Mouse (Mus musculus) limb, embryonic 11.5 days (tissue): ENCODE results near the gene Pan2. TPM values are rescaled to one million over a fixed set of nuclear protein-coding genes. Genes with fewer than 3 reads are reported as not detected.
"Not testable (repeated sequence)": the region's sequence is repeated elsewhere in the genome, so short reads cannot be mapped to it uniquely, and the experiment has no call there.

ENCODE experiments used
- ATAC-seq: fragments of 200-750 bp; cut with Nextera tagmentation; 2 replicates; pipeline ENCODE4 v1.8.0; 2017; ENCODE audit warnings: low read depth; ENCODE audit not compliant: insufficient number of reproducible peaks, low FRiP score, low TSS enrichment
- DNase-seq: peaks from one replicate; pipeline ENCODE4 v3.0.0-alpha.2; 2015; ENCODE audit warnings: low spot score
- H3K27ac ChIP-seq: fragments of 300-500 bp; sonication (generic); replicated peaks from 2 replicates; pipeline ENCODE4 v1.5.1; 2014; ENCODE audit warnings: low read depth, mild to moderate bottlenecking, low read length
- H3K27me3 ChIP-seq: fragments of 300-500 bp; sonication (generic); 2 replicates; pipeline ENCODE4 v1.6.1; 2014; ENCODE audit warnings: mild to moderate bottlenecking, low read length, mixed read lengths; ENCODE audit not compliant: control insufficient read depth, insufficient read depth
- H3K36me3 ChIP-seq: fragments of 300-500 bp; sonication (generic); 2 replicates; pipeline ENCODE4 v1.6.1; 2014; ENCODE audit warnings: mild to moderate bottlenecking, low read length, moderate library complexity, mixed read lengths; ENCODE audit not compliant: control insufficient read depth, insufficient read depth
- H3K4me1 ChIP-seq: fragments of 300-500 bp; sonication (generic); 2 replicates; pipeline ENCODE4 v1.6.1; 2014; ENCODE audit warnings: low read length, mixed read lengths; ENCODE audit not compliant: control insufficient read depth, insufficient read depth
- H3K4me2 ChIP-seq: fragments of 300-500 bp; sonication (generic); 2 replicates; pipeline ENCODE4 v1.6.1; 2014; ENCODE audit warnings: low read depth, mild to moderate bottlenecking, moderate library complexity; ENCODE audit not compliant: severe bottlenecking
- H3K4me3 ChIP-seq: fragments of 300-500 bp; sonication (generic); 2 replicates; pipeline ENCODE4 v1.5.1; 2014; ENCODE audit warnings: low read depth, low read length
- H3K9ac ChIP-seq: fragments of 300-500 bp; sonication (generic); 2 replicates; pipeline ENCODE4 v1.6.1; 2014; ENCODE audit warnings: mild to moderate bottlenecking, low read length
- H3K9me3 ChIP-seq: fragments of 300-500 bp; sonication (generic); 2 replicates; pipeline ENCODE4 v1.6.1; 2016; ENCODE audit warnings: low read length; ENCODE audit not compliant: control insufficient read depth
- WGBS: fragments of 180-500 bp; shearing (Covaris S2); extraction: QIAGEN DNeasy Blood & Tissue Kit; methylation state at CpG from one replicate; pipeline ENCODE4 v1.1.7; 2014; 5-methylcytosine and 5-hydroxymethylcytosine counted together
- polyA plus RNA-seq: library from polyadenylated mRNA; unstranded; fragments of >200 nt; fragmentation: Nextera tagmentation; extraction: Ambion mirVana; gene quantifications from 2 replicates; pipeline ENCODE4 v1.2.1, GENCODE M21; 2014

Gene Pan2
- 37.5 and 38.7 TPM in 2 replicates for polyA plus RNA-seq

DNA sequence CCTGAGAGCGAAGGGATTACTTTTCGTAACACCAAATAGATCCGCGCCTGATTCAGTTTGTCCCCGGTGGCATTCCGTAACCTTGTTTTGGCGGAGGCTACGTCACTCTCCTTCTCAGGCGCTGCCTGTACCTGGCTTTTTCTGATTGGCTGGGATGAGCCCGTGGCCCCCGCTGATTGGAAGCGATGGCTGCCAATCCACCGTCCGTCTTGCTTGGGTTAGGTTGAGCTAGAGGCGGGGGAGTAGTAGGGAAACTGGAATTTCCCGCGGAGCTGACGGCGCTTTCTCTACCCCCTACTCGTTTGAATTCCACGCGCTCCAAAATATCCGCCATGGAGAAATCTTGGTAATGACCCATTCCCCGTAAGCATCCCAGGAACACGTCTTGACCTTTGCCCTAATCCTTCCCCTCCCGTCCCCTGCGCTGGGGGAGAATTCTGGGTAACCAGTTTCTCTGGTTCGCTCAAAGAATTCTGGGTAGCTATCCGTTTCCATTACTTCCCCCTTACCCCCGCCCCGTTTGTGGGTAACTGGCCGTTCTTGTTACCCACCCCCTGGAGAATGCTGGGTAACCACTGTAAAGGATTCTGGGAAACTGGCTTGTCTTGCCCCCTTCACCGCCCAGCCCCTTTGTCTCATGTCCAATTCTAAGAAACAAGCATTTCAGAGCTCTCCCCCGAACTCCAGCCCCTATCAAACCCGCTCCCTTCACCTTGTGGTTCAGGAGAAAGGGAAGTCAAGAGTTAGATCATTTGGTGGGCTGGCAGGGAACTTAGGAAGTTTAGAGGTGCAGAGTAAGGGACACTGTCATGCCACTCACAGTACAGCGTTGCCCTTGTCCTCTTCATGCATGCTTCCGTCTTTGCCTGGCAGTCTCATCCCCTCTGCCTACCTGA lies at the start of gene Pan2:
Gene Pan2 (plus strand): TSS at position 210 of the 896 bp plus-strand sequence.
- Histone ChIP-seq H3K9ac (peak within 1 kb of the TSS; percentile 91), H3K4me3 (peak within 1 kb of the TSS; percentile 60), H3K36me3 (no peaks in the 10 kb centered on the region; the same call in 1 of the 2 replicates), H3K4me1 (peaks cover 3% of the 10 kb centered on the region), H3K9me3 (no peaks in the 10 kb centered on the region), H3K27me3 (no peaks in the 10 kb centered on the region), H3K27ac (peak within 1 kb of the TSS; percentile 89), H3K4me2 (peak within 1 kb of the TSS; percentile 85)
- ATAC-seq, result peak; percentile 99
- peak; percentile 100 for DNase-seq
- WGBS, result 3% methylated on average over 37 of the region's 37 CpGs

DNA sequence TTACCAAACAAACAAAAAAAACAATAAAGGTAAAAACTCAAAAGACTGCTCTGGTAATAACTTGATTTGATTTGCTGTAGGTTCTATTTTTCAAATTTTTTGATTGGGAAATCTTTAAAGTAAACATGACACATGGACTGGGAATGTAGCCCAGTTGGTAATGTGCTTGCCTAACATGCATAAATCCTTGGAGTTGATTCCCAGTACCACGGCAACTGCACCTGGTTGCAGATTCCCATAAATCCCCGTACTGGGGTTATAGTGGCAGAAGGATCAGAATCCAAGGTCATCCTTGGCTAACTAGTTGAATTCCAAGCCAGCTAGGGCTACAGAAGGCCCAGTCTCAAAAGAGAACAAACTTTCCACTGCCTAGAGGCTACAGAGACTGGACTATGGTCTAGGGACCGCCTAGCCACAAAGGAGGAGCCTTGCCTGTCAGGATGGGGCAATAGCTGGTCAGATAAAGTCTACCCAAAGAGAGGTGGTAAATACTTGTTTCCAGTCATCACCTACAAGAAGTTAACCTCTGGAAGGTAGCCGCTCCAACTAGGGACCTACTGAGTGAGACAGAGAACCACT lies 49.4 kb upstream of the Pan2 start, which contains the start of gene Apon:
Gene Apon (plus strand): TSS at position 420 of the 579 bp plus-strand sequence.
- Histone ChIP-seq H3K9me3 (no peaks in the 10 kb centered on the region), H3K4me1 (no peaks in the 10 kb centered on the region), H3K4me3 (no peak within 1 kb of the TSS), H3K27me3 (no peaks in the 10 kb centered on the region), H3K9ac (no peak within 1 kb of the TSS), H3K4me2 (no peak within 1 kb of the TSS), H3K36me3 (peaks cover 33% of the 10 kb centered on the region), H3K27ac (no peak within 1 kb of the TSS)
- DNase-seq (no peak), ATAC-seq (no peak)
- WGBS, result 89% methylated on average over 4 of the region's 4 CpGs

DNA sequence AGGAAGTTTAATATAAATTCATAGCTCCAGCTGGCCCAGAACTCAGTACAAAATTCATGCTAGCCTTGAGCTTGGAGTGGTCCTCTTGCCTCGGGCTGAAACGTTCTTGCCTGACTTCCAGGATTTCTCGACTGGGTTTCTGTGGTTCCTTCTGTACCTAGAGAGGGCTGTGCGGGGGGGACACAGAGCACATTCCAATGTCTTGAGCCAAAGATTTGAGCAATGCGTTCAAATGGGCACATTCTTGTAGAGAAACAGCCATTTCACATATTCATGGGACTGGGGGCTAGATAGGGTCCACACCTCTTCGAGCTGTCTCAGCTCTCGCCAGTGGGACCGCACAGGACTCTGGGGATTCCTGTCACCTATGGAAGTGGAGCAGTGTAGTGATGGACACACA lies 47.2 kb upstream of the Pan2 start:
- Histone ChIP-seq H3K4me3 (no peak overlapping the region), H3K27me3 (no peaks in the 10 kb centered on the region), H3K4me1 (no peaks in the 10 kb centered on the region), H3K4me2 (no peak overlapping the region), H3K27ac (no peak overlapping the region), H3K9me3 (no peaks in the 10 kb centered on the region), H3K9ac (no peak overlapping the region), H3K36me3 (peaks cover 14% of the 10 kb centered on the region)
- WGBS, result 92% methylated on average over 8 of the region's 8 CpGs
- DNase-seq, result no peak
- no peak for ATAC-seq

DNA sequence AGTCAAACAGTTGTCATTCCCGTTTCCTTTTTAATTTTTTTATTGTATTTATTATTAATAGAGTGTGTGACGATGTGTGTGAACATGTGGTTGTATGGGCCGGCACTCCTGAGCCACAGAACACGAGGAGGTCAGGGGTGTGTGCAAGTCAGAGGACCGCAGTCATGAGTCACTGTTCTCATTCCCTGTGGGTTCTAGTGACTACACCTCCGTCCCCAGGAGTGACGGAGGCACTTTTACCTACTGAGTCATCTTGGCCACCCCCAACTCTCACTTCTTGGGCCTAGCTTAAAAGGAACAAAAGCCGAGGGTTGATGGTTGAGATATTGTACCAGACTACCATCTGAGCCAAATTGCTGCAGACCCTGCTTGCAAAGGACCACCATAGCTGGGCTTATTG lies 46.8 kb upstream of the Pan2 start:
- WGBS, result 81% methylated on average over 8 of the region's 8 CpGs
- ATAC-seq (no peak), DNase-seq (no peak)

DNA sequence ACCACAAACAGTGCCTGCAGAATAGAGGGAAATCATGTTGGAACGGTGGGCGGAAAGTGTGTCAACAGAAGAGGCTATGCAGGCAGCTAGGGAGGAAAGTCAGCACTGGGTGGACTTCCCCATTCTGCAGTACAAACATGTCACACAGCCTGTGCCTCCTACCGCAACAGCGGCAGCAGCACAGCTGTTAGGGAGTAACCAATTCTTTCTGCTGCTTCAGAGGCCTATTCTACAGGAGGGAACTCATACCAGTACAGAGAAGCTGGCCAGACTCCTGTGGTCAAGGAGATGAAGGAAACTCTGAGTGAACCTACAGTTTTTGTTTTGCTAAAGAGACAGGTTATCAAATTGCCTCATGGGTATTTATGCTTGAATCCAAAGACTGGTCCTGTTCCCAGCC lies 44.2 kb upstream of the Pan2 start:
- Histone ChIP-seq H3K4me1 (no peaks in the 10 kb centered on the region), H3K9me3 (no peaks in the 10 kb centered on the region), H3K4me2 (no peak overlapping the region), H3K9ac (no peak overlapping the region), H3K4me3 (no peak overlapping the region), H3K27me3 (no peaks in the 10 kb centered on the region), H3K36me3 (no peaks in the 10 kb centered on the region), H3K27ac (no peak overlapping the region)
- no peak for DNase-seq
- no peak for ATAC-seq
- WGBS, result 95% methylated on average over 4 of the region's 4 CpGs

More for the DNA sequence above, 46.8 kb upstream of the Pan2 start:
- Histone ChIP-seq H3K9me3 (no peaks in the 10 kb centered on the region), H3K4me1 (no peaks in the 10 kb centered on the region), H3K9ac (no peak overlapping the region), H3K27ac (no peak overlapping the region), H3K4me2 (no peak overlapping the region), H3K27me3 (no peaks in the 10 kb centered on the region), H3K36me3 (peaks cover 11% of the 10 kb centered on the region), H3K4me3 (no peak overlapping the region)

DNA sequence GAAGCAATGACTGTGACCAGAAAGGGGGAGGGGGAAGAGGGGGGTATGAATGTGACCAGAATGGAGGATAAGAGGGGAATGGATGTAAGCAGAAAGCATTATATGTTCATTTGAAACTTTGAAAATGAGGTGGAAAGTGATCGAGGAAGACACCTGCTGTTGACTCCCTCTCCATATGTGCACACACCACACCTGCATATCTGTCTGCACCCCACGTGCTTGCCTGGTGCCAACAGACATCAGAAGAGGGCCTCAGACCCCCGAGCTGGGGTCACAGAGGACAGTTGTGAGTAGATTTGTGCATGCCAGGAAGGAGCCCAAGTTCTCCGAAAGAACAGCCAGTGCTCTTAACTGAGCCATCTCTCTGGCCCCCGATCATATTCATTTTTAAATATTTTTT lies 43.2 kb upstream of the Pan2 start:
- WGBS, result 92% methylated on average over 5 of the region's 5 CpGs
- H3K4me3 ChIP-seq, result no peak overlapping the region

DNA sequence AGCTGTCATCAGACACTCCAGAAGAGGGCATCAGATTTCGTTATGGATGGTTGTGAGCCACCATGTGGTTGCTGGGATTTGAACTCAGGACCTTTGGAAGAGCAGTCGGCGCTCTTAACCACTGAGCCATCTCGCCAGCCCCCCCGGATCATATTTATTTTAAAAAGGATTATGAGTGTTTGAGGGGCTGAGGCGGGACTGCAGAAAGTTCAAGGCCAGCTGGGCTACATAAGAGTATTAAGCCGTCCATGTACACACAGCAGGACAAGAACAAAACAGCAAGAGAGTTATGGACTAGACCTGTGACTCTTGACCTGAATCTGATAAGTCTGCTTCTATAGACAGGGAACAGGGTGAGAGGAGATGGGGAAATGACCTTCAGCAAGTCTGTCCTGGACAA lies 42.8 kb upstream of the Pan2 start:
- not testable (repeated sequence) for H3K36me3 ChIP-seq, H3K9ac ChIP-seq, H3K27ac ChIP-seq, H3K4me2 ChIP-seq, H3K4me1 ChIP-seq, ATAC-seq, H3K4me3 ChIP-seq, DNase-seq, H3K27me3 ChIP-seq, H3K9me3 ChIP-seq
- WGBS, result 89% methylated on average over 7 of the region's 7 CpGs

More for the DNA sequence above, 43.2 kb upstream of the Pan2 start:
- no peak for DNase-seq
- H3K4me1 ChIP-seq, result no peaks in the 10 kb centered on the region
- H3K27ac ChIP-seq, result no peak overlapping the region
- H3K9me3 ChIP-seq, result no peaks in the 10 kb centered on the region
- H3K4me2 ChIP-seq, result no peak overlapping the region
- no peaks in the 10 kb centered on the region for H3K36me3 ChIP-seq
- no peak overlapping the region for H3K9ac ChIP-seq
- no peak for ATAC-seq
- no peaks in the 10 kb centered on the region for H3K27me3 ChIP-seq

DNA sequence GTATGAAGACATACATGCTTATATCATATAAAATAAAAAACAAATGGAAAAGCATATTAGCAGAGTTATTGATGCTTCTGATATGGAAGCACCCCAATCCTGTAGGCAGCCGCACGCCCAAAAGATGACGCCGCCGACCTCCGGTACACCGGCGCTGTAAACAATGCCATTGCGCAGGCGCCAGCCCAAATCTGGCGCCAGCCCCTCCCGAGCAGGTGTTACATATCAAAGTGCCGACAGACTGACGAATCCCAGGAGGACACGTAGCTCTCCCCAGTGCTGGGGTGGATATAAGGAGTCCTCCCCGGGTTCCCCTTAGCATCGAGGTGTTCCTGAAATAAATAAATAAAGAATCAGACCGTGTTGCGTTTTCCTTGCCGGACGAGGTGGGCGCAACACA lies 40.8 kb upstream of the Pan2 start:
- Histone ChIP-seq H3K4me1 (no peaks in the 10 kb centered on the region), H3K9ac (no peak overlapping the region), H3K36me3 (no peaks in the 10 kb centered on the region), H3K9me3 (no peaks in the 10 kb centered on the region), H3K4me3 (no peak overlapping the region), H3K27ac (no peak overlapping the region), H3K27me3 (no peaks in the 10 kb centered on the region), H3K4me2 (no peak overlapping the region)
- ATAC-seq, result no peak
- DNase-seq, result no peak
- WGBS, result 80% methylated on average over 22 of the region's 22 CpGs
